In the genomic region with DNA sequence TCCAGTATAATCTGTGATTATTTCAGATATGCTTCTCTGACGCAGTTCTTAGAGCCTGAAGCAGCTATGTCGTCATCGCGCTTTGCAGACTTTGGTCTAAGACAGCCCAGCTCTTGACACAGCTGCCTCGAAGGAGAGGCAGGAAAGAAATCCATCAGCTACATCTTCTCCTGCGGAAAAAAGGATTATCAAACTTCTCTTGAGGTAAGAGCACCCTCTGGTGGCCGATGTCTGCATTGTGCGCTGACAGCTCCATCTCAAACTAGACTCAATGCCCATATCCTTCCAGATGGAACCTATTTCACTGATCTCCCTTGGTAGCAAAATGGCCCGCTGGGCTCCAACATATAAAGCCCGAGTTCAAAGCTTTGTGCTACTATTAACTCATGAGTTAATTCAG, we compare ENCODE assay signal across 8 mouse cellular contexts.
DNase-seq lines count a peak whose midpoint lies in the region.

No protein-coding gene starts in this region.

- DNase-seq in Muller cell, postnatal 12 days (ENCODE audit: inconsistent ontology term) = peak; percentile 67
- DNase-seq in cerebellum, adult 18-20 months = peak; percentile 61 to 78
- DNase-seq in forelimb bud, embryonic 11.5 days (ENCODE audit: low read depth, low spot score) = peak; percentile 86
- peak; percentile 84 for DNase-seq in heart, postnatal 4 days
- peak; percentile 67 for DNase-seq in layer of hippocampus, adult 9-10 months (ENCODE audit: low spot score)
- DNase-seq in lung, postnatal 14 days = peak; percentile 82
- DNase-seq in retina, postnatal 7 days (ENCODE audit: low read depth, low spot score) = peak; percentile 62
- peak; percentile 37 to 77 for DNase-seq in urinary bladder, postnatal 4 days (ENCODE audit: low spot score in 2 of 2)

Comparison
In these comparisons a context has a peak if more than half of its experiments do, and no peak if none do; other contexts are left out.
1. Peak in every context shown above with its lines: DNase-seq.